Mouse (Mus musculus): ENCODE results near the gene Fth1. TPM values are rescaled to one million over a fixed set of nuclear protein-coding genes. Genes with fewer than 3 reads are reported as not detected.

Gene Fth1
- polyA plus RNA-seq, 1 experiment from 2014 or later = 1,618 TPM

- H3K27ac ChIP-seq = peak overlapping the region; percentile 62
- no peaks in the 10 kb centered on the region for H3K36me3 ChIP-seq
- H3K4me1 ChIP-seq (replicated peaks) = peaks cover 38% of the 10 kb centered on the region
- WGBS = 5% methylated on average over 44 of the region's 44 CpGs
- H3K9ac ChIP-seq = peak overlapping the region; percentile 78
- no peaks in the 10 kb centered on the region for H3K9me3 ChIP-seq
- peak; percentile 95 for ATAC-seq (ENCODE audit: low FRiP score)
- peak overlapping the region; percentile 54 for H3K4me3 ChIP-seq
- peaks cover 9% of the 10 kb centered on the region; the same call in 1 of the 2 replicates for H3K27me3 ChIP-seq
- H3K4me2 ChIP-seq = peak overlapping the region; percentile 81
Measured at GRCm38 (mm10) chr19:10017637-10018526, 37.5 kb downstream of the Fth1 start.

- peaks cover 9% of the 10 kb centered on the region; the same call in 1 of the 2 replicates for H3K27me3 ChIP-seq
- peak overlapping the region; percentile 62; the same call in 1 of the 2 replicates for H3K27ac ChIP-seq
- H3K9ac ChIP-seq = peak overlapping the region; percentile 78
- no peak; the same call in 1 of the 2 replicates for ATAC-seq (ENCODE audit: low FRiP score)
- 6% methylated on average over 3 of the region's 3 CpGs for WGBS
- H3K36me3 ChIP-seq = no peaks in the 10 kb centered on the region
- peak overlapping the region; percentile 81 for H3K4me2 ChIP-seq
- no peaks in the 10 kb centered on the region for H3K9me3 ChIP-seq
- peak overlapping the region; percentile 54 for H3K4me3 ChIP-seq
- peaks cover 39% of the 10 kb centered on the region for H3K4me1 ChIP-seq (replicated peaks)
Measured at GRCm38 (mm10) chr19:10018527-10018818, 38.1 kb downstream of the Fth1 start.

GRCm38 (mm10) chr19:10019214-10019760 is 38.9 kb downstream of the Fth1 start:
- H3K27ac ChIP-seq = no peak overlapping the region
- peaks cover 9% of the 10 kb centered on the region; the same call in 1 of the 2 replicates for H3K27me3 ChIP-seq
- no peaks in the 10 kb centered on the region for H3K9me3 ChIP-seq
- WGBS = 76% methylated on average over 4 of the region's 4 CpGs
- no peak for ATAC-seq (ENCODE audit: low FRiP score)
- H3K9ac ChIP-seq = peak overlapping the region; percentile 78
- H3K4me1 ChIP-seq (replicated peaks) = peaks cover 39% of the 10 kb centered on the region
- peak overlapping the region; percentile 54 for H3K4me3 ChIP-seq
- H3K36me3 ChIP-seq = no peaks in the 10 kb centered on the region
- peak overlapping the region; percentile 81 for H3K4me2 ChIP-seq

DNA sequence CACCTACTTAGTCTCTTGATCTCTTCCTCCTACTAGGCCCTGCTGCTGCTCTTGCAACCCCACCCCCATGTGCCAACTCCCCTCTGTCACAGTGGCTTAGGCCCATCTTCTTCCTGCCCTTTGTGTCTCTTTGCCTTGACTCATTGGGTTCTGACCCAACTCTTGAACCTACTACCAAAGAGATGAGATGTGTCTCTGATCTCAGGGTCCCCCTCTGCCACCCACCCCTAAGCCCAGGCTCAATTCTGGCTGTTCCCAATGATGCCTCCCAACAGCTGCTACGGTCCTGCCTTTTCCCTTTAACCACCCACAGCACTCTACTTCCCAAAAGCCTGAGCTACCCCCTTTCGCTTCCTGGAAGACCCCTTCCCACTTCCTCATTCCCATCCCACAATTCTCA is 41.6 kb downstream of the Fth1 start:
- Histone ChIP-seq H3K4me2 (no peak overlapping the region), H3K27me3 (peaks cover 9% of the 10 kb centered on the region; the same call in 1 of the 2 replicates), H3K27ac (no peak overlapping the region), H3K4me1 (replicated peaks) (peaks cover 47% of the 10 kb centered on the region), H3K9ac (no peak overlapping the region), H3K9me3 (no peaks in the 10 kb centered on the region), H3K36me3 (peaks cover under 1% of the 10 kb centered on the region; the same call in 1 of the 2 replicates), H3K4me3 (no peak overlapping the region)
- WGBS = 88% methylated on average over 2 of the region's 2 CpGs
- ATAC-seq (ENCODE audit: low FRiP score) = no peak

- no peak overlapping the region for H3K4me2 ChIP-seq
- no peak overlapping the region for H3K4me3 ChIP-seq
- H3K9me3 ChIP-seq = no peaks in the 10 kb centered on the region
- H3K4me1 ChIP-seq (replicated peaks) = peaks cover 45% of the 10 kb centered on the region
- 0 out of 2 replicates have a peak overlapping the region, but pooled peaks have one; percentile 13 for H3K9ac ChIP-seq
- 0 out of 2 replicates have a peak overlapping the region, but pooled peaks have one; percentile 2 for H3K27ac ChIP-seq
- WGBS = 63% methylated on average over 5 of the region's 5 CpGs
- ATAC-seq (ENCODE audit: low FRiP score) = no peak
- peaks cover 6% of the 10 kb centered on the region for H3K36me3 ChIP-seq
- peaks cover 9% of the 10 kb centered on the region; the same call in 1 of the 2 replicates for H3K27me3 ChIP-seq
Measured at GRCm38 (mm10) chr19:10022414-10023303, 42.3 kb downstream of the Fth1 start.

DNA sequence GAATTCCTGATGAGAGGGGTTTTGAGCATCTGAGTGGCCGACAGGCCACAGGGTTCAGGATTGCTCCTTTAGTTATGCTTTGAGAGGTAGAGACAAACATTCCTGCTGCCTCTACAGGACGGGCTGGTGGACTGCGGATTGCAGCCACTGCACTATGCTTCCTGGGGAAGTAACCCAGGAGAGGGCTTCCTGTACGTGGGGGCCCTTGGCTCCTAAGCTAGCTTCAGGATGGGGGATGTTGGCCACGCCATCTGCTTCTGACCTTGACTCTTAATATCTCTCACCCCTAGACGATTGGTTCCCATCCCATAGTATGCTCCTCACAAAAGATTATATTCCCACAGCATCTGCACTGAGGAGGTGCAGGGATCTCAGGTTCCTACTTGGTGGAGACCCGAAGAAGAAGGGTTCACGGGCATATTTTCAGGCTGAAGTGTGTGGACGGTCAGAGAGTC is 42.9 kb downstream of the Fth1 start:
- 64% methylated on average over 9 of the region's 9 CpGs for WGBS
- Histone ChIP-seq H3K4me3 (no peak overlapping the region), H3K36me3 (peaks cover 13% of the 10 kb centered on the region), H3K27me3 (peaks cover 9% of the 10 kb centered on the region; the same call in 1 of the 2 replicates), H3K4me1 (replicated peaks) (peaks cover 38% of the 10 kb centered on the region), H3K9me3 (no peaks in the 10 kb centered on the region), H3K4me2 (no peak overlapping the region), H3K27ac (no peak overlapping the region), H3K9ac (no peak overlapping the region)
- no peak for ATAC-seq (ENCODE audit: low FRiP score)

DNA sequence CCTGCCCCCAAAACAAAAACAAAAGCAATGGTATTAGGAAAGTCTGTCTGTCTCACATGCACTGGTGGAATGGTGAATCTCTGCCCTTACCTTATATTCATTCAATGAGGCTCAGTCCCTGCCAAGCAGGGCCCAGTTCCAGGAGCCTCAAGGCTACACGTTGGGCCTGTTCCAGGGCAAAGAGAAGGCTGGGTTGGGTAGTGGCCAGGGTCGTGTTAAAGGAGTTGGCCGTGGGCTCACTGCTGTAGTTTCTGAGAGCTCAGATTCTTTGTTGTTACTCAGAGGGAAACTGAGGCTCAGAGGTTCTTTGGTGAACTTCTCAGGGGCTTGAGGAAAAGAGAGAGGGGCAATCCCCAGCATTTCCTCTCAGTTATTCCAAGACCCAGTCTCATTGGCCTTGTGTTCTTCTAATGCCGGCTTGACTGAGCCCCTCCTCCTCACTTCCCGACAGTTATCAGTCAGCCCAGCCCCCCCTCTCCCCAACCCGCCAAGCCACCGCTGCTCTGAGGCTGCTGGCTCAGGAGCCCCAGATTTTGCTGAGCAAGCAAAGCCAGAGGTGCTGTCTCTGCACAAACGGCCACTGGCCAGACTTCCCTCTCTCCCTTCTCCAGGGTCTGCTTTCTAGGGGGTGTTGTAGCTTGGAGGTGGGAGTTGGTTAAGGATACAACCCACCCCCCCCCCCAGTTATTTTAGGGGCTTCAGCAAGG is 44.9 kb downstream of the Fth1 start:
- Histone ChIP-seq H3K9me3 (no peaks in the 10 kb centered on the region), H3K27me3 (no peaks in the 10 kb centered on the region), H3K36me3 (peaks cover 15% of the 10 kb centered on the region), H3K4me2 (no peak overlapping the region), H3K4me1 (replicated peaks) (peaks cover 22% of the 10 kb centered on the region), H3K27ac (peak overlapping the region; percentile 64), H3K4me3 (no peak overlapping the region), H3K9ac (no peak overlapping the region)
- ATAC-seq (ENCODE audit: low FRiP score) = peak; percentile 34
- 18% methylated on average over 8 of the region's 8 CpGs for WGBS

DNA sequence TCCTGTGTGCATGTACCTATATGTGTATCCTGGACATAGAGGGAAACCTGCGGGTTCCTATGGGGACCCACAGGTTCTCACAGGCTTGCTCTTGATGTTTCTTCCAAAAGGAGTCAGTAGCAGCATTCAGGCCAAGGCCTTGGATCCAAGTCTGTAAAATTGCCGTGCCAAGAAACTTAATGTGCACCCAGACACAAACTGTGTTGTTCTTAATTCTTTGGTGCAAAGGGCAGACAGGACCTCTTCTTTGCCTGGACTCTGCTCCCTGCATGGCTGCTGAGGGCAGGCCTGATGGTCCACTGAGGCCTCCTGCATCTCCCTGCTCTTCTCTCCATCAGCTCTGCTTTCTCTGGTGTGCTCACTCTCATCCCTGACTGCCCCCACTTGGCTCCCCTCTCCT is 49.3 kb downstream of the Fth1 start:
- no peak overlapping the region for H3K4me2 ChIP-seq
- H3K27me3 ChIP-seq = peaks cover 8% of the 10 kb centered on the region; the same call in 1 of the 2 replicates
- no peak overlapping the region for H3K4me3 ChIP-seq
- H3K36me3 ChIP-seq = peaks cover 15% of the 10 kb centered on the region
- H3K9me3 ChIP-seq = no peaks in the 10 kb centered on the region
- H3K4me1 ChIP-seq (replicated peaks) = peaks cover 8% of the 10 kb centered on the region
- no peak overlapping the region for H3K27ac ChIP-seq
- WGBS = 85% methylated on average over 2 of the region's 2 CpGs
- ATAC-seq (ENCODE audit: low FRiP score) = no peak
- no peak overlapping the region for H3K9ac ChIP-seq

DNA sequence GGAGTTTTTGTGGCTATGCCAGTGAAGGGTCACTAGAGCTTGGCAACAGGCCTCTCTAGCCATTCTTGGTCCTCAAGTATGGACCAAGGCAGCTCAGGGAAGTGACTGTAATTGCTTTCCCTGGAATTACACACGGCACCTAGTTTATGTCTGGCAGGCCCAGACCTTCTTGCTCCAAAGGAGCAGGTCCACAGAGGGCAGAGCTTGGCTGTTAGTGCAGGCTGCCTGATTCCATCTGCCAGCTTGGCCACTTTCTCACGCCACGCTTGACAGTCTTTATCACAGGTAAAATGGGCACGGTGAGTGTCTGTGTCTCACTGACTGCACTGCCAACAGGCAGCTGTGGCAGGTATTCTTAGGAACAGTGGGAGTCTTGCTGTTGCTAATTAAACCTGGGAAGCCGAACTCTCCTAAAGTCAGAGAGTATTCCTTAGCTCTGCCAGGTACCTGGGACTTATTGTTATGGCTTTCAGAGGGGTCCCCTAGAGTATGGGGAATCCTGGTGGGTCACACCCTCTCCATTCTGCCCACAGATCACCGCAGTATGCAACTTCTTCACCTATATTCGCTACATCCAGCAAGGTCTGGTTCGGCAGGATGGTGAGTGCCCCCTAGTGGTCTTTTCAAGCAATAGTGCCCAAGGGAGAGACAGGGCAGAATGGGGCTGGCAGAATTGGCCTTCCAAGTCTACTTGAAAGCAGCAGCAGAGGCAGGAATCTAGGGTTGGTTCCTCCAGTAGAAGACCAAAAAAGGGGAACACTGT is 53.0 kb downstream of the Fth1 start:
- 0 out of 2 replicates have a peak, but pooled peaks have one; percentile 22 for ATAC-seq (ENCODE audit: low FRiP score)
- 41% methylated on average over 8 of the region's 8 CpGs for WGBS
- H3K27ac ChIP-seq = no peak overlapping the region
- no peaks in the 10 kb centered on the region for H3K9me3 ChIP-seq
- 0 out of 2 replicates have a peak overlapping the region, but pooled peaks have one; percentile 4 for H3K9ac ChIP-seq
- H3K27me3 ChIP-seq = peaks cover 8% of the 10 kb centered on the region; the same call in 1 of the 2 replicates
- peaks cover 1% of the 10 kb centered on the region for H3K36me3 ChIP-seq
- no peak overlapping the region for H3K4me2 ChIP-seq
- H3K4me1 ChIP-seq (replicated peaks) = no peaks in the 10 kb centered on the region; the same call in 1 of the 2 replicates
- H3K4me3 ChIP-seq = no peak overlapping the region

- Histone ChIP-seq H3K4me1 (replicated peaks) (peaks cover 5% of the 10 kb centered on the region; the same call in 1 of the 2 replicates), H3K27ac (no peak overlapping the region), H3K9me3 (no peaks in the 10 kb centered on the region), H3K36me3 (no peaks in the 10 kb centered on the region), H3K27me3 (peaks cover 8% of the 10 kb centered on the region; the same call in 1 of the 2 replicates), H3K4me3 (no peak overlapping the region), H3K9ac (no peak overlapping the region; the same call in 1 of the 2 replicates), H3K4me2 (no peak overlapping the region)
- peak; percentile 7; the same call in 1 of the 2 replicates for ATAC-seq (ENCODE audit: low FRiP score)
- WGBS = 82% methylated on average over 5 of the region's 5 CpGs
Measured at GRCm38 (mm10) chr19:10034356-10034755, 54.0 kb downstream of the Fth1 start.

Measured in hindbrain, embryonic 13.5 days (tissue).